Mouse (Mus musculus) spleen, postnatal 10 days (tissue): Measurements from ENCODE around the gene Col4a1.
A peak's percentile ranks its signal among the peaks of the same experiment; 100 is the strongest.

Source experiments
- DNase-seq, 2 experiments: peaks; one replicate each; pipeline ENCODE4 v3.0.0; 2021 to 2022; ENCODE audit warnings: low spot score in 2 of 2

Col4a1 gene

GRCm38 (mm10) chr8:11181420-11182147 lies 131.0 kb downstream of the Col4a1 start:
- no peak for DNase-seq

GRCm38 (mm10) chr8:11179869-11180268 lies 132.8 kb downstream of the Col4a1 start:
- no peak for DNase-seq

GRCm38 (mm10) chr8:11176393-11176792 lies 136.2 kb downstream of the Col4a1 start:
- no peak for DNase-seq

- DNase-seq = peak in 1 of 2 experiments; percentile 42
Measured at GRCm38 (mm10) chr8:11173284-11174191, 139.1 kb downstream of the Col4a1 start.

- no peak for DNase-seq
Measured at GRCm38 (mm10) chr8:11171526-11171925, 141.1 kb downstream of the Col4a1 start.

GRCm38 (mm10) chr8:11169383-11169782 lies 143.2 kb downstream of the Col4a1 start:
- DNase-seq = no peak

- no peak for DNase-seq
Measured at GRCm38 (mm10) chr8:11168780-11169179, 143.8 kb downstream of the Col4a1 start.

GRCm38 (mm10) chr8:11167955-11168354 lies 144.7 kb downstream of the Col4a1 start:
- no peak for DNase-seq

- DNase-seq = no peak
Measured at GRCm38 (mm10) chr8:11165592-11165991, 147.0 kb downstream of the Col4a1 start.

GRCm38 (mm10) chr8:11156319-11156692 lies 156.3 kb downstream of the Col4a1 start:
- DNase-seq = no peak

- DNase-seq = no peak
Measured at GRCm38 (mm10) chr8:11155579-11156318, 156.9 kb downstream of the Col4a1 start.

GRCm38 (mm10) chr8:11150268-11150667 lies 162.4 kb downstream of the Col4a1 start:
- no peak for DNase-seq

GRCm38 (mm10) chr8:11149201-11149810 lies 163.3 kb downstream of the Col4a1 start:
- DNase-seq = no peak

- no peak for DNase-seq
Measured at GRCm38 (mm10) chr8:11148797-11149196, 163.8 kb downstream of the Col4a1 start.
